Mouse (Mus musculus) intestine, embryonic 16.5 days (tissue): ENCODE measurements around the gene Cfap46. TPM values are rescaled to one million over a fixed set of nuclear protein-coding genes. Genes with fewer than 3 reads are reported as not detected.

ENCODE experiments used
- polyA plus RNA-seq: library from polyadenylated mRNA; unstranded; fragments of >200 nt; fragmentation: Nextera tagmentation; extraction: Ambion mirVana; gene quantifications from 2 replicates; pipeline ENCODE4 v1.2.1, GENCODE M21; 2015

Cfap46 gene
- polyA plus RNA-seq, 1 experiment from 2014 or later: 0.13 TPM

Other genes with a start within 250 kb of the Cfap46 start
- 0.13 and 0.18 TPM in 2 replicates for gene Nkx6-2, start 101.0 kb downstream of the Cfap46 start, polyA plus RNA-seq
- 0.39 and 1.0 TPM in 2 replicates for gene Adgra1, start 150.4 kb upstream of the Cfap46 start, polyA plus RNA-seq
- 0.09 and 0.13 TPM in 2 replicates for gene Kndc1, start 210.9 kb upstream of the Cfap46 start, polyA plus RNA-seq